Mouse (Mus musculus) brown adipose tissue, adult 24 weeks (tissue): ENCODE measurements around the gene Vps4b. TPM values are rescaled to one million over a fixed set of nuclear protein-coding genes. Genes with fewer than 3 reads are reported as not detected.
"Not testable (repeated sequence)": the region's sequence is repeated elsewhere in the genome, so short reads cannot be mapped to it uniquely, and the experiment has no call there.

Source experiments
- H3K27ac ChIP-seq: fragments of 200-500 bp; replicated peaks from 2 replicates; pipeline ENCODE4 v1.5.1; 2012; ENCODE audit warnings: low read depth, mild to moderate bottlenecking, low read length
- H3K4me1 ChIP-seq: fragments of 200-500 bp; 2 replicates; pipeline ENCODE4 v1.6.1; 2012; ENCODE audit warnings: low read length, mixed read lengths; ENCODE audit not compliant: control insufficient read depth, insufficient read depth, insufficient read length
- H3K4me3 ChIP-seq: fragments of 200-500 bp; 2 replicates; pipeline ENCODE4 v1.5.1; 2012; ENCODE audit warnings: low read depth, mild to moderate bottlenecking, low read length, moderate library complexity; ENCODE audit not compliant: insufficient read depth
- polyA plus RNA-seq: library from polyadenylated mRNA; stranded (reverse); fragments of >200 nt; gene quantifications from 2 replicates; pipeline ENCODE4 v1.2.4, GENCODE M21; 2012; ENCODE audit not compliant: missing spikeins, insufficient read depth, insufficient read length

The Vps4b gene
- polyA plus RNA-seq, 1 experiment, result 44.8 TPM

DNA sequence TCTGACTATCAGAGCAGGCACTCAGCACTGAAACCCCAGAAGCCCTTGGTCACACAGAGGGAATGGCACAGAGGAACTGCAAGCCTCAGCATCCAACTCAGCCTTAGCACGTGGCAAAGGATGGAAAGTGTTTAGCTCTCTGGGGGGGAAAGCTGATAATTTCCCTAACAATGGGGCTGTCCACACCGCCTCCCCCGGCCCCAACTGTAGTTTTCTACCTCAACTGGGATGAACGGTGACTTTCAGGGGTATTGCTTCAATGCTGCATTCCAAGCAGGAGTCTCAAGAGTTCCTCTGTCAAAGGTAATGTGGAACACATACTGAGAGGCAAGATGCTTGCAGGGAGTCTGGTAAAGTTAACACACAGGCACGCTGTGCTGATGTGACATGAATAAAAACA, 74.5 kb downstream of the Vps4b start:
- H3K4me1 ChIP-seq, result no peaks in the 10 kb centered on the region
- no peak overlapping the region for H3K4me3 ChIP-seq
- no peak overlapping the region for H3K27ac ChIP-seq

DNA sequence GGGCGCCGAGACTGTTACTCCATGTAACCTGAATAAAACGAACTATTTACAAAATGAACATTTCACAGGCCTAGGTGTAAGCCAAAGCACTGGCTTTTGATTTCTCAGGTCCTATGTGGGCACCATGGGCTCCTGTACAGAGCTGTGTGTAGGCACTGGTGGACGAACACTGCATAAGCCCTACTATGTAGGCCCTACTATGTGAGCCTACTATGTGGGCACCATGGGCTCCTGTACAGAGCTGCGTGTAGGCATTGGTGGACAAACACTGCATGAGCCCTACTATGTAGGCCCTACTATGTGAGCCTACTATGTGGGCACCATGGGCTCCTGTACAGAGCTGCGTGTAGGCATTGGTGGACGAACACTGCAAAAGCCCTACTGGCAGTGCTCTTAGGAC, 78.8 kb downstream of the Vps4b start:
- H3K27ac ChIP-seq, H3K4me3 ChIP-seq, H3K4me1 ChIP-seq: not testable (repeated sequence)

DNA sequence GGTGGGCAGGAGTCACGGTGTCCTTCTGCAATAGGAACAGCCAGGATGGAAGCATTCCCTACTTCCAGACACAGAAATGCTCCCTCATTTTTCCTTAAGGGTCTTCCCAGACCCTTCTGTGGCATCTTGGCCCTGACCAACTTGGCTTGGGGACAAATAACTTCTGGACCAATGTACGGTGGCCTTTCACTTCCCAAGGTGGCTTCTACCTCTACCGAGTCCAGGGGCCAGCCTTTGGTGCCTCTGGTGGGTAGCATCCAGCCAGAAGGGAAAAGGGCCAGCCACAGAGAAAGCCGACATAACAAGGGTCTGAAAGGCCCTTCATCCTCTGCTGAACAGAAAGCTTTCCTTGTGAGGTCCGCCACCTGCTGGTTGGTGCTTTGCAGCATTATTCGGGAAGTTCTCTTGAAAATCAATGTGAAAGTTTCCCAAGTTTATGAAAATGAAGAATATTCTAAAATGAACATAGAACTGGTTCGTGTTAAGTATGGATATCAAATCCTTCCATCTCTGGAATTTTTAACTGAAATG, 79.4 kb downstream of the Vps4b start:
- H3K4me1 ChIP-seq, result peaks cover 2% of the 10 kb centered on the region; the same call in 1 of the 2 replicates
- no peak overlapping the region for H3K27ac ChIP-seq
- H3K4me3 ChIP-seq, result no peak overlapping the region

DNA sequence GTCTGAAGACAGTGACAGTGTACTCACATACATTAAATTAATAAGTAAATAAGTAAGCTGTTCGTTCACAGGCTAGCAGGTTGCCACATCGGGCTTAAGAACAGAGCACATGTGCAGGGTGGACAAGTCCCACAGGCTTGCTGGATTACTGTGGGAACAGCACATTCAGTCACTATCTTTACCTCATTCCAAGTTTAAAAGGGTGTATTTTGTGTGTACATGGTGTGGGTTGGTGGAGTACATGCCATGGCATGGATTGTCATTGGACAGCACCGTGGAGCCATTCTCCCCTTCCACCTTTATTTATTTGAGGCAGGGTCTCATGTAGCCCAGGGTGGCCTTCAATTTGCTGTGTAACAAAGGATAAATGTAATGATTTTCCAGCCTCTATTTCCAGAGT, 80.4 kb downstream of the Vps4b start:
- peaks cover 3% of the 10 kb centered on the region; the same call in 1 of the 2 replicates for H3K4me1 ChIP-seq
- H3K27ac ChIP-seq, result no peak overlapping the region
- H3K4me3 ChIP-seq, result no peak overlapping the region

DNA sequence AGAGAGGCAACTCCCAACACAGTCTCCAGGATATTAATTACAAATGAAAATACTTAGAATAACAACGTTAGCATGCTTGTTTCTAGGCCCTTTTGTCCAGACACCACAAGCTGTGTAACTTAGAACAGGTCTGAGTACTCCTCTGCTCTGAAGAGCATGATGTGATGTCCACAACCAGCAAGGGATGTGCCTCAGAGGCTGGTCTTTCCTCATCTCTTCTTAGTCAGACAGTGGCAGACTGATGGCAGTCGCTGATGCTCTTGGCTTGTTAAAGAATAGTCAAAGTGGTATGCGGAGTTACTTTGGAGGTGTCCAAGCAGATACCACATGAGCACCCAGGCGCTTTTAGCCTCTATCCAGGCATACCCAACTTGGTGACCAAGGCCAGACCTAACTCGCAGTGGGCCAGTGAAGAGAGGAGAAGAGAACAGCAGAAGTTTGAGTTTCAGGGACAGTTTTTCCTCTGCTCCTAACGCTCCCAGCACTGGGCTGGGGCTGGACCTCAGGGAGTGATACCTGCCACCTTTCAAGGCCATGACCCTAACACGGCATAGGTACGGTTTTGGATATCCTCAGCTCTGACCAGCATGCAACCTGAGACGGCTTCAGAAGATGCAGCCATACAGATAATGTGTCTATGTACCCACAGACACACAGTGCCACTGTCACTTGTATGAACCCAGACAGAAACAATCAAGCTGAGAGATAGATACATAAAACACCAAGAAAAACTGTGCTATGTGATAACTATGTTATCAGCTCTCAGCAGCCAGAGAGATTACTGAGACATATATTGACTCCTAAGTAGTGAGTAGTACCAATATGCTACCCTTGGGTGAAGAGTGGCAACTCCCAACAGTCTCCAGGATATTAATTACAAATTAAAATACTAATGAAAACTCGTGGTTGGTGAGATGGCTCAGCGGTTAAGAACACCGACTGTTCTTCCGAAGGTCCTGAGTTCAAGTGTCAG, 81.1 kb downstream of the Vps4b start:
- peaks cover 3% of the 10 kb centered on the region; the same call in 1 of the 2 replicates for H3K4me1 ChIP-seq
- H3K27ac ChIP-seq, result no peak overlapping the region
- no peak overlapping the region for H3K4me3 ChIP-seq

DNA sequence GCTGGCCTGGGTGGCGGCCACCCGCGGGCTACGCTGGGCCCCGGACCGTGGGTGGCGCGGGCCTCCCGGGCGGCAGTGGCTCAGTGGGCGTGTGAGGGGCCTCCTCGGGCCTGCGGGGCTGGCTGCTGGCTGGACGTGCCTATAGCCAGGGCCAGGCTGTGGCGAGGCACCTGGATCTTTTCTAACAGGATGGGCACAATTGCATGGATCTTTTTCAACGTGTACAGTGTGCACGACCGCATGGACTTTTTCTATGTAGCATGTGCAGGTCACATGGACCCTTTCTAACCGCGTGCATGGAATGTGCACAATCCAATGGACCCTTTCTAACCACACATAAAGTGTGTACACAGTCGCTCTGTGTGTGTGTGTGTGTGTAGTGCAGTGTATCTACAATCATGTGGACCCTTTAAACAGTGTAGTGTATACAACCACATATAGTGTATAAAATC, 82.0 kb downstream of the Vps4b start:
- peak overlapping the region; percentile 72 for H3K27ac ChIP-seq
- H3K4me1 ChIP-seq, result peaks cover 3% of the 10 kb centered on the region; the same call in 1 of the 2 replicates
- peak overlapping the region; percentile 91 for H3K4me3 ChIP-seq

Other genes with a start within 250 kb of the Vps4b start
- 0.71 and 1.3 TPM in 2 replicates for gene Bcl2, start 82.5 kb downstream of the Vps4b start, polyA plus RNA-seq
- gene Kdsr, start 37.0 kb downstream of the Vps4b start, polyA plus RNA-seq, result 16.1 and 34.1 TPM in 2 replicates
- gene Serpinb5, start 64.4 kb upstream of the Vps4b start, polyA plus RNA-seq, result not detected in 2 replicates
- gene Serpinb12, start 137.7 kb upstream of the Vps4b start, polyA plus RNA-seq, result not detected in 2 replicates
- gene Serpinb13, start 184.3 kb upstream of the Vps4b start, polyA plus RNA-seq, result not detected in 2 replicates